Mouse (Mus musculus) CH12.LX (cell line): ENCODE data around the gene Tmprss3.

Experiments
- CTCF ChIP-seq, 2 experiments: IDR thresholded peaks in 1 of 2; conservative IDR thresholded peaks in 1 of 2; 2 replicates each; pipeline ENCODE4 v1.5.1; 2011 to 2012; ENCODE audit warnings: low read depth in 2 of 2, low read length in 2 of 2, improper control_type of control experiment in 1 of 2, inconsistent platforms in 1 of 2, mild to moderate bottlenecking in 1 of 2, moderate library complexity in 1 of 2
- KAT2A ChIP-seq: IDR thresholded peaks from 2 replicates; pipeline ENCODE4 v1.6.1; 2012; ENCODE audit warnings: low read length, improper control_type of control experiment, inconsistent platforms; ENCODE audit not compliant: insufficient replicate concordance
- NELFE ChIP-seq: IDR thresholded peaks from 2 replicates; pipeline ENCODE4 v1.6.1; 2011; ENCODE audit warnings: low read depth, low read length, improper control_type of control experiment
- POLR2A ChIP-seq: IDR thresholded peaks from 2 replicates; pipeline ENCODE4 v1.6.1; 2011; ENCODE audit warnings: low read depth, mild to moderate bottlenecking, improper control_type of control experiment, low read length
- POLR2AphosphoS2 ChIP-seq: IDR thresholded peaks from 2 replicates; pipeline ENCODE4 v1.6.1; 2011; ENCODE audit warnings: low read depth, low read length, improper control_type of control experiment
- RAD21 ChIP-seq: IDR thresholded peaks from 2 replicates; pipeline ENCODE4 v1.6.1; 2011; ENCODE audit warnings: low read depth, mild to moderate bottlenecking, low read length, improper control_type of control experiment, moderate library complexity
- USF2 ChIP-seq: conservative IDR thresholded peaks from 2 replicates; pipeline ENCODE4 v1.6.1; 2011; ENCODE audit warnings: low read depth, low read length, improper control_type of control experiment
- ZMIZ1 ChIP-seq: IDR thresholded peaks from 2 replicates; pipeline ENCODE4 v1.6.1; 2012; ENCODE audit warnings: low read depth, mild to moderate bottlenecking, inconsistent platforms, low read length, improper control_type of control experiment
- ZNF384 ChIP-seq: IDR thresholded peaks from 2 replicates; pipeline ENCODE4 v1.6.1; 2012; ENCODE audit warnings: low read depth, low read length, improper control_type of control experiment, inconsistent platforms

GRCm38 (mm10) chr17:31153785-31154184, 45.0 kb downstream of the Tmprss3 start:
- TF ChIP-seq CTCF (conservative IDR thresholded peaks at IDR 0.05 in 1 of 2, IDR thresholded peaks at IDR 0.05 in 1 of 2; ENCODE audit: low read depth in 2 of 2, low read length in 2 of 2) (no peak), ZMIZ1 (no peak), POLR2A (no peak), POLR2AphosphoS2 (no peak), ZNF384 (no peak), RAD21 (no peak), NELFE (no peak), KAT2A (no peak), USF2 (no peak)
